Mouse (Mus musculus): ENCODE results near the gene Ankrd13a.

Ankrd13a gene

DNA sequence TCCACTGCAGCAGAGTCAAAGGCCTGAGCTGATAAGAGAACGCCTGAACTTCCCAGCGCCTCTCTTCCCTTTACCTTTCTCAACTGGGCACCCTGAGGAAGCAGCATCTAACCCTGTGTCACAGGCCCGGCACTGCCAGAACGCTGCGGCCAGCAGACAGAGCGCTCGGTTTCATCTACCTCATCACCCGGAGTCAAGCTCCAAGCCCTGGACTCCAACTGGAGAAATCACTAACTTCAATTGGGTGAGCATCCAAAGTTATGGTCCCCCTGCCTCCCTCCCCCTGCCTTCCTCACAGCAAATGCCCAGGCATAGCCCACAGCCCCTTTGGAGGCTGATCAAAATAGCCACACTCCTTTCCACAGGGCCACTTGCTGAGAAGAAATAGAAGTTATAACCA lies 7.8 kb upstream of the Ankrd13a start:
- in situ Hi-C loops (cut with MboI): no loop called here

DNA sequence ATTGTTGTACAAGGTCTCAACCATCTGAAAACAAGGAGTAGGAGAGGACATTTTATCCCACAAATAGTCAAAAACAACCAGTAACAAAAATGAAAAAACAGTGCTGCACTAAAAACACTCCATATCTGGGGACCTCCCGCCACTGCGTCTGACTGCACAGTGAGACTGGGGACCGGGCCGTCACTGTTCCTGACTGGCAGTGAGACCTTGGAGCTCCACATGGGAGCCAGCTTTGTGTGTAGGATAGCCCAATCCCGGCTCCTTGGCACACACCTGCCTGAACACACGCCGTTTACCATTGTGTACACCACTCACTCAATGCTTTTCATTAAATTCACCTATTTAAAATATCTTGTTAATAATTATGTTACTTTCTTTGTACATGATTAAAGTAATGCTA lies 7.3 kb upstream of the Ankrd13a start:
- in situ Hi-C loops (cut with MboI): no loop called here

DNA sequence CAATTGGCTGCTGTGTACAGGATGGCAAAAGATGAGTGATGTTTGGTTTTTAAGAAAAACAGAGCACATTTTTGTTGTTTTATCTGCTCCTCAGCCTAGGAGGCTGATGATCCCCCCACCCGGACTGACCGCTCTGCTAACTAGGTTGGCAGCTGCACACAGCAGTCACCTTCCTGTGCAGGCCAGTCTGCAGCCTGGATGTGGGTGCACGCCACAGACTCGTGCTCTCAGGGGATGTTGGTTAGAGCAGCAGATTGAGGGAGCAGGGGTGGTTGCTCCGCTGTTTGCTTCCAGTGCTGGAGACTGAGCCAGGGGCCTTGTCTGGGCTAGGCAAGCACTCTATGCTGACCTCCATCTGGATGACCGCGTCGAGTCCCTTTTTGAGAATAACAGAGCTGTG lies 4.7 kb upstream of the Ankrd13a start:
- in situ Hi-C loops (cut with MboI): no loop called here

DNA sequence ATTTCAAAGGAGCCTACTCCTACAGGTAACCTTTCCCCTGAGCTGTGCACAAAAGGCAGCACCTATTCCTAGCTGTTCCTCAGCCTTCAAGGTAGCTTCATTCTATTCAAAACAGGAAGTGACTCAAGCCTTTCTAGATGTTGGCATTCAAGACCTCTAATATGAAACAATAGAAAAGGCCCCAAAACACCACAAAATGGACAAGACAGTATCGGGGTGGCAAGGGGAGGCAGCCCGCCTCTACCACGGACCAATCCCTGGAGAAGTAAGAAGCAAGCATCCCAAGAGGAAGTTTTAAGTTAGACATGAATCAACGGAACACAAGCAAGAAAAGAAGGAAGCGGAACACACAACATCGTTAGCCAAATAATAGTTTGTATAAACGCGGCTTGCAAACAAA lies 2.7 kb upstream of the Ankrd13a start:
- in situ Hi-C loops (cut with MboI): no loop called here

DNA sequence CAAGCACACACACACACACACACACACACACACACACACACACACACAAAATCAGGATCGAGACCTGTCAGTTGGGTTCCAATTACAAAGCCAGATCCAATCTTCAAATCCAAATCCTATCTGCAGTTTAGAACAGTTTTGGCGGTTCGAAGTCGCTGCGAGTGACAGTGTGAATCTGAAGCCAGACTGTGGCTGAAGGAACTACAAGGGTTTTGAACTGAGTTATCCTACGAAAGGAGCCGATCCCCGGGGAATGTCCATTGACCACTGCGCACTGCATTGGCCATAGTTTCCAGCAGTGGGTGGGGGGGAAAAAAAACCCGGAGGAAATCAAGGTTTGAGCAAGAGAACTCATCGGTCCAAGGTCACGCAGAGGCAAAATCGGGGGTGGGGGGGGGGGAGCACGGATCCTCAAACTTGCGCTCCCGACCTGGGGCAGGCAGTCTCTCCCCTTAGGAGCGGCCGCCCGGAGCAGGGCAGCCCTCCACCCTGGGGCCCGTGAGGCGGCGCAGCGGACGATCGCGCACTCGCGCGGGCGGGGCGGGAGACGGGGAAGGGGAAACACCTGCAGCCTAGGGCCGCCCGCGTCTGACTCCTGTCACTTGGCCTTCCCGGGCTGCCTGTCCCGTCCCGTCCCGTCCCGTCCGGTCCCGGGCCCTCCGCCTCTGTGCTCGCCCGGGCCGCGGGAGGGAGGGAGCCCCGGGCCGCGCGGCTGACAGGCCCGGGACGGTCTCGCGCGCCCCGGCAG lies 1.8 kb upstream of the Ankrd13a start:
- in situ Hi-C loops (cut with MboI): no loop called here

DNA sequence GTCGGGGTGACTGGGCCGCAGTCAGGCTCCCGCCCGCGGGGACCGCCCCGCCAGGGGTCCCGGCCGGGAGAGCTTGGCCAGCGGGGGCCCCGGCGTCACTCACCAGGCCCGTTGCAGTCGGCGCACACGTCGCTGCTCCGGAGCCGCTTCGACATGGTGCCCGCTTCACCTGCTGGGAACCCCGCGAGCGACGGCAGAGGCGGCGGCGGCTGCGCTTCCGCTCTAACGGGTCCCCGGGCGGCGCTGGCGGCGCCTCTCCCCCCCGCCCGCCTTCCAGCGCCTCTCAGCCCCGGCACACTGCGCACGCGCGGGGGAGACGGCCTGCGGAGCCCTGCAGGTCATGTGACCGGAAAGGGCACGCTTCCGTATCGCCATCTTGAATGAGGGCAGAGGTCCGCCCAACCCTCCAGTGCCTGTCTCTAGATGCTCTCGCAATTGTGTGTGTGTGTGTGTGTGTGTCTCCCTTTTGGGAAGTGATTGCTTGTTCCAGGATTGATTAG lies 1.2 kb upstream of the Ankrd13a start:
- in situ Hi-C loops (cut with MboI): no loop called here

DNA sequence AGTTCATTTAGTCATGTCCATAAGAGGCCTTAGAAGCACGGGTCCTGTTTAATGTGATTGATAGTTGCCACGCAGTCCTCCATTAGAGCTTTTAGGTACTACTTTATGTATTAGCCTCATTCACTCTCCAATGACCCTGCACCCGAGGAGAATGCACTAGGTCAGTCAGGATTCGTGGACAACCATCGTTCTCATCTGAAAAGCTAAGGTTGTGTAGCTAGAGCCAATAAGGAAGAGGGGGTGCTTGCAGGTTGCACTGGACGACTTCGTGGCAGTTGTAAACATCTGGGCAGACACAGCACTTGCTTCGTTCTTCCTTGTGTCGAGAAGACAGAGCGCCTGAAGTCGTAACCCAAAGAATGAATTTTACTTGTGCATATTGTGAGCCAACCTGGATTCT lies 697 bp upstream of the Ankrd13a start:
- in situ Hi-C loops (cut with MboI): no loop called here

DNA sequence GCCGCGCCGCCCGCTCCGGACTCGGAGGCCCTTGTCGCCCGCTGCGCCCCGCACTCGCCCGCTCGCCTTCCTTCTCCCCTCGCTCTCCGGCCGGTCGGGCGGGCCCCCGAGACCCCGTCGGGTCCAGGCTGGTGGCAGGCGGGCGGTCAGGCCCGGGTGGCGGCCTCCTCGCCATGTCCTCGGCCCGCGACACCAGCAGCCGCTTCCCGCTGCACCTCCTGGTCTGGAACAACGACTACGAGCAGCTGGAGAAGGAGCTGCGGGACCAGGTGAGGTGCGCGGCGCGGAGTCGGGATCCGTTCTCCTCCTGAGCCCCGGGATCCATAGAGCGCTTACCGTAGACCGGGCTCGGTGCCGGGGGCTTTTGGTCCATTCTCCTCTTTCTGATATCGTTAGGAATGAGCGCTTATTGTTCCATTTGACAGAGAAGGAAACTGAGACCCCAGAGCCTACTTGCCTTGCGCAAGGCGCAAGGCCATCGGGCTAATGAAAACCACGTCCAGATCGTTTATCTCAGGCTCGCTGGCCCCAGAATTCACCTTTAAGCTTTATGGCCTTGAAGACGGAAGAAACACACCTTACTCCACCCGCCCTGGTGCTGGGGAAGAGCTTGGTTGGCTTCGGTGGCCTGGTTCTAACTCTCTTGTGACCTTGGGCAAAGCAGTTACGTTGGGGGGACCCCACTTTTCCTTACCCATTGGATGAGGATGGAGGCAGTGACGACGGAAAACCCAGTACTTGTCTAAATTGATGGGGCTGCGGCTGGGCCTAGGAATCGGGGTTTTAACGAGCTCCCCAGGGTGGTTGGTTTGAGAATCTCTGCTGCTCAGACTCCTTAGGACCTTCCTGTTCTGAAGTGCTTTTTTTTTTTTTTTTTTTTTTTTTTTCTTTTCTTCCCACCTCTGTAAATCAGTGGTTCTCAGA lies 841 bp downstream of the Ankrd13a start, which contains the start of gene Git2:
Git2 (minus strand) TSS at position 462 of the 924 bp plus-strand sequence.
- in situ Hi-C loops (cut with MboI): no loop called here

DNA sequence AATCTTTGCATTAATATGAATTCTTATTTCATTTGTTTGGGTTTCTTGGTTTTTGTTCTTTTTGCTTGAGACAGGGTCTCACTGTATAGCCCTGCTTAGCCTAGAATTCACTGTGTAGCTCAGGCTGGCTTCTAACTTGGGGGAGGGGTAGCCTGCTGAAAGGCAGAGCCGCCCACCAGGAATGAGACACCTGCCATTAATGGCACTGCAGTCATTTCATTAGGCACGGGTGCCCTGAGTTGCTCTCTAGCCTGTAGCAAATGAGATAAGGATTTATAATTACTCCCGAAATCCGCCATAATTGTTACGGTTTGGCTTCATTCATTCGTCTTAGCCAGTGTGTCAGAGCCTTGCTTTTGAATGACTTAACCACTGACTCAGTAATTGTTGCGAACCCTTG lies 1.7 kb downstream of the Ankrd13a start:
- in situ Hi-C loops (cut with MboI): no loop called here

DNA sequence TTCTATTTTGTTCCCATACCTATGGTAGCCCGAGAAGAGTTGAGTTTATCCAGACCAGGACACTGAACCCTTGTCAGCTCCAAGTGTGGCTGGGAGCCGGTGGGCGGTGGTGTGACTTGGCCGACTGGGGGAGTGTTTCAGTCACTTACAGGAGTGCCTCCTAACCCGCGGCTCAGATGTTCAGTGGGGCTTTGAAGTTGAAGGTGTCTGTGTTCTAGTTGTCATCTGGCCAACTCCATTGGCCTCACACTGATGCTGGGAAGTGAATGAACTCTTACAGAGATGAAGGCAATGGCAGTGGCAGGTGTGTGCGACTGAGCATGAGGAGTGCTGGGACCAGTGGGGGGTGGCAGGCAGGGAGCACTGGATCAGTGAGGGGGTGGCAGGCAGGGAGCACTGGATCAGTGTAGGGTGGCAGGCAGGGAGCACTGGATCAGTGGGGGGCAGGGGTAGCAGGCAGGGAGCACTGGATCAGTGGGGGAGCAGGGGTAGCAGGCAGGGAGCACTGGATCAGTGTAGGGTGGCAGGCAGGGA lies 5.5 kb downstream of the Ankrd13a start:
- in situ Hi-C loops (cut with MboI): no loop called here

DNA sequence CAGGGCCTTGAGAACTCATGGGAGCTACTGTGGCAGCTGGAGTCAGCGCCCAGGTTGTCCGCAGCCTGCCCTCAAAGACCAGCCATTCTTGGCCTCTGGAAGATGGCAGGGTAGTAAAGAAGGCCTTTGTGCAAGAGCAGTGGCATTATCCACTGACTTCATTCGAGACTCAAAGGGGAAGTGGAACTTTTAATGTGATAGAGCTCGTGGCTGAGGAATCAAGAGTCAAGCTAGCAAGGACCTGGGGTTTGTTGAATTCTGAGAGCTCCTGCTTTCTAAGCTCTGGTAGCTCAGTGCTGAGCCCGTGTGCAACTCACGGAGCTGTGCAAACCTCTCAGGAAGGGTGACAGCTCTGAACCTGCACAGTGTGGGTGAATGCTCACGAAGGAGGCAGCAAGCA lies 6.4 kb downstream of the Ankrd13a start:
- in situ Hi-C loops (cut with MboI): no loop called here

DNA sequence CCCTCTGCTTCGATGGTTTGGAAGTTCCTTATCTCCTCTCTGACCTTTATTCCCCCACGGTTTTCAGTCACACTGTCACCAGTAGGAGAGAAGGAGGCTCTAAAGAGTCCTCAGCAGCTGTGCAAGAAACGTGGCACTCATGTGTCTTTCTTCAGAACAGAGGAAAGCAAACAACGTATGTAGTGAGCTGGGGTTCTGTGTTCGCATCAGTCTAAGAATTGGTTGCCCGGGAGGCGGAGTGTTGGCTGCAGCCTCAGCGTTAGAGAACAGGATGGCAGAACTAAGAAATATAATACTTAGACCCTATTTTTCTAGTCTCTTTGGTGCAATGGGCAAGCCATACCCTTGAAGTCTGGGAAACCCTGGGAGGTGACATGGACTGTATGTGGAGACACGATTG lies 8.5 kb downstream of the Ankrd13a start:
- in situ Hi-C loops (cut with MboI): no loop called here

DNA sequence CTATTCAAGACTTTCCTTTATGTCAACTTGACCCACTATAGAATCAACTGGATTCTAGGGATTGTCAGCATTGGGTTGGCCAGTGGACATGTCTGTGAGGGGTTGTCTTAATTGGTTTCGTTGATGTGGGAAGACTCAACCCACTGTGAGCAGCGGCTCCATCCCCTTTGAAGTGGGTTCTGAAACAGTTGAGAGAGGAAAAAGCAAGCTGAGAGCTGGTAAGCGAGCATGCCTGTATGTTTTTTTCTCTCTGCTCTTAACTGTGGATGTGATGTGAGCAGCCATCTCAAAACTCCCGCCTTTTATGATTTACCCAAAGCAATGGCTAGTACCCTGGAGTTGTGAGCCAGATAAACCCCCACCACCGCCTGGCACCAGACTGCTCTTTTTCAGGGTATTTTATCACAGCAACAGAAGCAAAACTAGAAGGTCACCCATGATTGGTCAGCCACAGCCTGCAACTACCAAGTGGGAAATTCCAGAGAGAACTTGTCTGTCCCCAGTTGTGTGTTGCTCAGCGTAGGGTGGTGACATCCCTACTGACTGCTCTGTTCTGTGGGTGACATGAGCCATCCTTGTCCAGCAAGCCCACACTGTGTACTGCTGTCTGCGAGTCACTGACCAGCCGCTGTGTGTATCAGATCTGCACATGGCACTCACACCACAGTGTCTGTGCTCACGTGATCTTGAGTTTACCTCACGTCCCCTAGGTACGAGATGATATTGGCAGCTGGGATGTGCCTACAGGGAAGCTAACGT lies 9.1 kb downstream of the Ankrd13a start:
- in situ Hi-C loops (cut with MboI): no loop called here

DNA sequence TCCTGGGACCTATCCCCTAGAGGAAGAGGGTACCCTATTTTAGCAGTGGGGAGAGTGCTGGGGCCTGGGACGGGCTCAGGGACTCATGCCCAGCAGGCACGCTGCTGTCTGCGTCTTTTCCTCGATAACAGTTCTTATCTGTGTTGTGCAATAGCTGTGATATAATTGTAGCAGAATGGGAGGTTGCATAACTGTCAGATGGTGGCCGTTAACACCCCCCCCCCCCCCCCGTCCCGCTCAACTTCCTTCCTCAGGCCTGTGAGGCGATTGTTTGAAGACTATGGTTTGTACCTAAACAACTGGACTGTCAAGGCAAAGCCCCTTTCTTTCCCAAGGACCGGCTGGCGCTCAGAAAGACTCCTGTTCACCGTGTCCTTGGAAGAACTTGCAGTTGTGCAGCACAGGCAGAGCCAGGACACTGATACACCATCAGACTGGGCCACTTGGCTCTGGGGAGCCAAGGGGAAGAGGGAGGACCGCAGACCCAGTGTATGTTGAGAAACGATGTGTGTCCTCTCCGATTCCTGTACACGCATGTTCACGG lies 10.2 kb downstream of the Ankrd13a start:
- in situ Hi-C loops (cut with MboI): no loop called here

DNA sequence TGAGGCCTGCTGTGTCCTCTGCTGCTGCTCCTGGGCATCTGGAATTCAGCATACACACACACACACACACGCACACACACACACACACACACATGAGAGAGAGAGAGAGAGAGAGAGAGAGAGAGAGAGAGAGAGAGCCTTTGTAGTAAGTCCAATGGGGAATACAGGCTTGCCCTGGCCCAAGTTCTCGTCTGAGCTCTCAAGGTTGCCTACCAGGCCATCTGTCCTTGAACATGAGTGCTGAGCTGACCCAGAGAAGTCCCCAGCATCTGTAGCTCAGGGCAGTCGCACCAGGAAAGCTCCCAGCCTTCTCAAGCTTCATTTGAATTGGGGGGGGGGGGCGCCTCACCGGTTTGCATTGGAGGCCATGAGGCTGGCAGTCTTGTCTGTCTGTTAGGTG lies 10.7 kb downstream of the Ankrd13a start:
- in situ Hi-C loops (cut with MboI): no loop called here

DNA sequence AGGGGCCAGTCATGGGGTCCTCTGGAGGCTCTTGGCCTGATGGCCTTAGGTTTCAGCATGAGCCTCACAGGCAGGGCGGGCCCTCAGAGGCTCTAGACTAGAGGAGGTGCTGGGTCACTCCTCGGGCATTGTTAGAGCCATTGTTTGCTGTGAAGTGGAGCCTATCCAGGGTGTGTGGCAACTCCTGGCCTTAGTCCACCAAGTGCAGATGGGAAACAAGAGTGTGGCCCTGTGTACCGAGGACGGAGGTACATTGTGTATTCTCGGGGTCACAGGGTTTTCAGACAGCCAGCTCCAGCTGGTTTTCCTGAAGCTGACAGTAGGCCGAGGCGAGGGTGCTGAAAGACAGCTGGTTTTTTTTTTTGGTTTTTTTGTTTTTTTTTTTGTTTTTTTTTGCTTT lies 18.8 kb downstream of the Ankrd13a start:
- in situ Hi-C loops (cut with MboI): no loop called here

DNA sequence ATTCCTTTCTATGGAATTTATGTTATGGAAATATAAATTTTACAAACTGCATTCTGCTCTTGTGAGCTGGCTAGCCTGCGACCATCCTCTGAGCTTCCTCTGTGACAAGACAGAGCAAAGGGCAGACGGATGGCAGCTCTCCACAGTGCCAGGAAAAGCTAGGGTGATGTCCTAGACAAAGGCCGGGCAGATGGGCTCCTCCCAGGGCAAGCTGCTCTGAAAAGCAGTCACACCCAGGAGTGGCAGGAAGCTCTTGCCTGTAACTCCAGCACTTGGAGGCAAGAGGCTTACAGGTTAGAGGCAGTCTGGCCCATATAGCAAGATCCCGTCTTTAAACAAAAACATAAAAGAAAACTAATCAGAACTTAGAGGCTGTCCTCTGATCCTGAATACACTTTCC lies 20.1 kb downstream of the Ankrd13a start:
- in situ Hi-C loops (cut with MboI): no loop called here

DNA sequence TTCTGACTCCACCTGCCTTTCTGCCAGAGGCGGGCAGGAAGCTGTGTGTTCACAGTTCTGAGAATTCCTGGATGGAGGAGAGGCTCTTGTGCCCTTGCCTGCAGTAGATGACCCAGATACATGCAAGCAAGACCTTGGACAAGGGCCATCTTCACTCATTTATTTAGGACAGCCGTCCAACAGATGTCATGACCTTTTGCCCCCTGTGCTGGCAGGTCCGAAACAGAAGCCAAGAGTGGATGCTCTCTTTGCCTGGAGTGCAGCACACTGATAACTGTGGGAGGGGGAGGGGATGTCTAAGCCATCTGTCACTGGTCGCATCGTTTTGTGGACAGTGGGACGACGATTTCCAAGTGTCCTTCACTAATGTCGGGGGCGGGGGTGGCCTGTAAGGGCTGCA lies 20.8 kb downstream of the Ankrd13a start:
- in situ Hi-C loops (cut with MboI): no loop called here

DNA sequence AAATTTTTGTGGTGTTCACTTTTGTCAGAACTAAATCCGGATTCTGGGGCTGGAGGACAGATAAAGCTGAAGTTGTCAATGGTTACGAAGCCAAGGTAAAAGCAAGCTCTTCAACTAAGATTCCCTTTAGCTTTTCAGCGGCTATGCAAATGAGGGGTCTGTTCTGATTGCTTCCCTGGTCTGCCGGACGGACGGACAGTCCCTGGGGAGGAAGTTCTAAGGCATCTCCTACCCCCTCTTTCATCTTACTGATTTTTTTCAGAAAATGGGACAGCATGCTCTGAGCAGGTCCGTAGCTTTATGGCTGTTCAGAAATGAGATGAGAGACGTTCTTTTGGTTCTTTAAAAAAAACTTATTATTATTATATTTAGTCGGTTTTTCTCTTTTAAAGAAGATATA lies 21.2 kb downstream of the Ankrd13a start:
- in situ Hi-C loops (cut with MboI): no loop called here

DNA sequence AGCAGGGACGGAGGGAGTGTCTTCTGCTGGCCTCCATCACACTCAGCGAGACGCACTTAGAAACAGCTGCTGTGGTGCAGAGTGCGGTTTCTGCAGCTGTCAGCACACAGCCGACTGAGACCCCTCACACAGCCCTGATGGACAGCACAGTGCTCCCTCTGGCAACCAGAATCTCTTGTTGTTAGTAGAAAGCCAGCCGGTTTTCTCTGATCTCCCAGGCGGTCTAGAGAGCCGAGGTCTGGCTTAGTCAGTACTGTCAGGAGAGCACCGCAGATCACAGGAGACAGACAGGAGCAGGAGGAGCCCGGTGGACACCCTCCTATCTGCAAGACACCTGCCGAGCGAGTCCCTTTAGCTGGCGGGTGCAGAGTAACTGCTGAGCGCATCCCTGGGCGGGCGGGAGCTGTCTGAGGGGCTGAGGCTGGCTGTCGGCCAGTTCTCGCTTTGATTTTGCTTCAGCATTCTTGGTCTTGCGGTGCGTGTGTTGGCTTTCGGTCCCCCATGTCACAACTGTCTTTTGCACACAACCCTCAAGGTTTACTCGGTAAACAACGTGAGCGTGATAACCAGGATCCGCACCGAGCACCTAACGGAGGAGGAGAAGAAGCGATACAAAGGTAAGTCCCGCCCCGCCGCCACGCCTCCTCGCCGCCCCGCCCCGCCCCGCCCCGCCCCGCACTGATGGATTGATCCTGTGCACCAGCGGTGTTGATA lies 22.0 kb downstream of the Ankrd13a start:
- in situ Hi-C loops (cut with MboI): no loop called here

DNA sequence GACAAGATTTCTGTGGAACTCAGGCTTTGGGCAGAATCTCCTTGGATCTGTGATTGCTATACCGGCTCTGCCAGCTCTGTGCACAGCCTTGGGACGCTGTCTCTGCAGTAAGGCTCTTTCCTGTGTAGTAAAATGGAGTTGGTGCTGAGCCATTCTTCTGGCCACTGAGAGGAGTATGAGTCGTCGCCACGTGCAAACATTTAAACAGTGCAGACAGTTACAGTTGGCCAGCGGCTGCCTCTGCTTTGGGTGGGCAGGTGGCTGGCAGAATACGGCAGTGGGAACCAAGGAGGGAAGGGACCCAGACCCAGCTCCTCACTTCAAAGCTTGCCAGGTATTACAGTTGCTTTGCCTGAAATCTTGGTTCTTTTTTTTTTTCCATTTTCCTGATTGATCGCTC lies 22.8 kb downstream of the Ankrd13a start:
- in situ Hi-C loops (cut with MboI): no loop called here
